Mouse (Mus musculus) kidney, embryonic 15.5 days (tissue): Measurements from ENCODE around the gene Mepce. TPM values are rescaled to one million over a fixed set of nuclear protein-coding genes. Genes with fewer than 3 reads are reported as not detected.

Experiments
- ATAC-seq: fragments of 200-750 bp; cut with Nextera tagmentation; replicated peaks from 2 replicates; pipeline ENCODE4 v1.8.0; 2017; ENCODE audit warnings: moderate TSS enrichment; ENCODE audit not compliant: low FRiP score
- H3K27ac ChIP-seq: fragments of 300-500 bp; sonication (generic); 2 replicates; pipeline ENCODE4 v1.5.1; 2015; ENCODE audit warnings: mild to moderate bottlenecking, inconsistent platforms
- H3K27me3 ChIP-seq: fragments of 300-500 bp; sonication (generic); 2 replicates; pipeline ENCODE4 v1.6.1; 2015; ENCODE audit warnings: inconsistent platforms
- H3K36me3 ChIP-seq: fragments of 300-500 bp; sonication (generic); 2 replicates; pipeline ENCODE4 v1.6.1; 2015; ENCODE audit warnings: inconsistent platforms
- H3K4me1 ChIP-seq: fragments of 300-500 bp; sonication (generic); 2 replicates; pipeline ENCODE4 v1.6.1; 2015; ENCODE audit warnings: inconsistent platforms
- H3K4me2 ChIP-seq: fragments of 300-500 bp; sonication (generic); 2 replicates; pipeline ENCODE4 v1.6.1; 2015; ENCODE audit warnings: moderate library complexity, mild to moderate bottlenecking, inconsistent platforms
- H3K4me3 ChIP-seq: fragments of 300-500 bp; sonication (generic); replicated peaks from 2 replicates; pipeline ENCODE4 v1.5.1; 2015; ENCODE audit warnings: mild to moderate bottlenecking, inconsistent platforms
- H3K9ac ChIP-seq: fragments of 300-500 bp; sonication (generic); 2 replicates; pipeline ENCODE4 v1.6.1; 2015; ENCODE audit warnings: mild to moderate bottlenecking, inconsistent platforms
- H3K9me3 ChIP-seq: fragments of 300-500 bp; sonication (generic); replicated peaks from 2 replicates; pipeline ENCODE4 v1.6.1; 2016; ENCODE audit warnings: inconsistent platforms
- WGBS: fragments of 180-500 bp; shearing (Covaris S2); methylation state at CpG from one replicate; pipeline ENCODE4 v1.1.7; 2015; ENCODE audit warnings: mixed read lengths; 5-methylcytosine and 5-hydroxymethylcytosine counted together
- polyA plus RNA-seq: library from polyadenylated mRNA; unstranded; fragments of >200 nt; fragmentation: Nextera tagmentation; extraction: Ambion mirVana; gene quantifications from 2 replicates; pipeline ENCODE4 v1.2.1, GENCODE M21; 2015

Mepce gene
- polyA plus RNA-seq, 1 experiment from 2014 or later = 10.4 TPM

GRCm38 (mm10) chr5:137745214-137746171 lies 42.0 kb downstream of the Mepce start, which contains the start of gene Tsc22d4:
Tsc22d4 (plus strand) TSS chr5:137745730.
- Histone ChIP-seq H3K9me3 (no peaks in the 10 kb centered on the region), H3K9ac (peak within 1 kb of the TSS; percentile 85), H3K36me3 (peaks cover 7% of the 10 kb centered on the region), H3K4me1 (peaks cover 45% of the 10 kb centered on the region), H3K27ac (peak within 1 kb of the TSS; percentile 99), H3K4me3 (peak within 1 kb of the TSS; percentile 77), H3K27me3 (no peaks in the 10 kb centered on the region), H3K4me2 (peak within 1 kb of the TSS; percentile 86)
- ATAC-seq = peak; percentile 90
- WGBS = 3% methylated on average over 28 of the region's 28 CpGs

GRCm38 (mm10) chr5:137744197-137744596 lies 43.3 kb downstream of the Mepce start:
- H3K27ac ChIP-seq = no peak overlapping the region
- no peak for ATAC-seq
- no peaks in the 10 kb centered on the region for H3K27me3 ChIP-seq
- peaks cover under 1% of the 10 kb centered on the region; the same call in 1 of the 2 replicates for H3K36me3 ChIP-seq
- 90% methylated on average over 7 of the region's 7 CpGs for WGBS
- H3K4me2 ChIP-seq = no peak overlapping the region
- no peaks in the 10 kb centered on the region for H3K9me3 ChIP-seq
- no peak overlapping the region for H3K9ac ChIP-seq
- H3K4me1 ChIP-seq = peaks cover 52% of the 10 kb centered on the region
- no peak overlapping the region for H3K4me3 ChIP-seq

GRCm38 (mm10) chr5:137742836-137743235 lies 44.6 kb downstream of the Mepce start:
- Histone ChIP-seq H3K4me2 (no peak overlapping the region), H3K27me3 (no peaks in the 10 kb centered on the region), H3K36me3 (no peaks in the 10 kb centered on the region), H3K9ac (no peak overlapping the region), H3K27ac (no peak overlapping the region), H3K9me3 (no peaks in the 10 kb centered on the region), H3K4me3 (no peak overlapping the region), H3K4me1 (peaks cover 49% of the 10 kb centered on the region)
- WGBS = 93% methylated on average over 6 of the region's 6 CpGs
- ATAC-seq = no peak

GRCm38 (mm10) chr5:137742048-137742447 lies 45.4 kb downstream of the Mepce start:
- WGBS = 59% methylated on average over 10 of the region's 10 CpGs
- H3K27ac ChIP-seq = 0 out of 2 replicates have a peak overlapping the region, but pooled peaks have one; percentile 81
- H3K9me3 ChIP-seq = no peaks in the 10 kb centered on the region
- ATAC-seq = no peak
- H3K36me3 ChIP-seq = no peaks in the 10 kb centered on the region
- H3K9ac ChIP-seq = no peak overlapping the region
- peaks cover 41% of the 10 kb centered on the region for H3K4me1 ChIP-seq
- no peaks in the 10 kb centered on the region for H3K27me3 ChIP-seq
- H3K4me3 ChIP-seq = peak overlapping the region; percentile 69
- peak overlapping the region; percentile 97 for H3K4me2 ChIP-seq

GRCm38 (mm10) chr5:137741023-137741931 lies 46.2 kb downstream of the Mepce start, which contains the start of gene Nyap1:
Nyap1 (minus strand) TSS chr5:137741607.
- peaks cover 4% of the 10 kb centered on the region; the same call in 1 of the 2 replicates for H3K36me3 ChIP-seq
- no peaks in the 10 kb centered on the region for H3K9me3 ChIP-seq
- peak within 1 kb of the TSS; percentile 81 for H3K27ac ChIP-seq
- no peaks in the 10 kb centered on the region for H3K27me3 ChIP-seq
- H3K9ac ChIP-seq = peak within 1 kb of the TSS; percentile 65
- H3K4me3 ChIP-seq = peak within 1 kb of the TSS; percentile 69
- under 1% methylated on average over 67 of the region's 71 CpGs for WGBS
- peak; percentile 86 for ATAC-seq
- H3K4me1 ChIP-seq = peaks cover 38% of the 10 kb centered on the region
- peak within 1 kb of the TSS; percentile 97 for H3K4me2 ChIP-seq

- no peak for ATAC-seq
- H3K4me2 ChIP-seq = peak overlapping the region; percentile 97
- no peaks in the 10 kb centered on the region for H3K27me3 ChIP-seq
- peaks cover 37% of the 10 kb centered on the region for H3K4me1 ChIP-seq
- peak overlapping the region; percentile 65 for H3K9ac ChIP-seq
- no peaks in the 10 kb centered on the region for H3K9me3 ChIP-seq
- 0 out of 2 replicates have a peak overlapping the region, but pooled peaks have one; percentile 81 for H3K27ac ChIP-seq
- H3K36me3 ChIP-seq = peaks cover 12% of the 10 kb centered on the region
- H3K4me3 ChIP-seq = peak overlapping the region; percentile 69
- 10% methylated on average over 11 of the region's 11 CpGs for WGBS
Measured at GRCm38 (mm10) chr5:137740506-137740905, 46.9 kb downstream of the Mepce start.

GRCm38 (mm10) chr5:137739471-137739870 lies 48.0 kb downstream of the Mepce start:
- no peak overlapping the region for H3K9ac ChIP-seq
- H3K4me3 ChIP-seq = peak overlapping the region; percentile 69; the same call in 1 of the 2 replicates
- no peaks in the 10 kb centered on the region for H3K27me3 ChIP-seq
- H3K9me3 ChIP-seq = no peaks in the 10 kb centered on the region
- H3K4me1 ChIP-seq = peaks cover 35% of the 10 kb centered on the region
- WGBS = 57% methylated on average over 9 of the region's 9 CpGs
- H3K4me2 ChIP-seq = 0 out of 2 replicates have a peak overlapping the region, but pooled peaks have one; percentile 14
- H3K36me3 ChIP-seq = peaks cover 19% of the 10 kb centered on the region
- ATAC-seq = no peak
- no peak overlapping the region for H3K27ac ChIP-seq

GRCm38 (mm10) chr5:137738516-137738915 lies 48.9 kb downstream of the Mepce start:
- Histone ChIP-seq H3K27me3 (no peaks in the 10 kb centered on the region), H3K4me2 (no peak overlapping the region), H3K4me3 (no peak overlapping the region), H3K4me1 (peaks cover 41% of the 10 kb centered on the region), H3K36me3 (peaks cover 24% of the 10 kb centered on the region), H3K27ac (no peak overlapping the region), H3K9me3 (no peaks in the 10 kb centered on the region), H3K9ac (no peak overlapping the region; the same call in 1 of the 2 replicates)
- WGBS = 69% methylated on average over 5 of the region's 5 CpGs
- ATAC-seq = no peak

- Histone ChIP-seq H3K27me3 (no peaks in the 10 kb centered on the region), H3K9me3 (no peaks in the 10 kb centered on the region), H3K4me1 (peaks cover 41% of the 10 kb centered on the region), H3K4me3 (no peak overlapping the region), H3K27ac (no peak overlapping the region), H3K9ac (no peak overlapping the region), H3K36me3 (peaks cover 32% of the 10 kb centered on the region), H3K4me2 (no peak overlapping the region)
- 84% methylated on average over 6 of the region's 6 CpGs for whole genome bisulfite sequencing
- no peak for ATAC-seq
Measured at GRCm38 (mm10) chr5:137737400-137737940, 50.0 kb downstream of the Mepce start.

GRCm38 (mm10) chr5:137734289-137735061 lies 53.0 kb downstream of the Mepce start:
- Histone ChIP-seq H3K27me3 (no peaks in the 10 kb centered on the region), H3K4me1 (peaks cover 24% of the 10 kb centered on the region; the same call in 1 of the 2 replicates), H3K4me2 (no peak overlapping the region), H3K27ac (no peak overlapping the region), H3K9ac (no peak overlapping the region), H3K4me3 (no peak overlapping the region), H3K36me3 (peaks cover 39% of the 10 kb centered on the region), H3K9me3 (no peaks in the 10 kb centered on the region)
- whole genome bisulfite sequencing = 74% methylated on average over 6 of the region's 6 CpGs
- ATAC-seq = no peak; the same call in 1 of the 2 replicates
